Mouse (Mus musculus): ENCODE results near the gene Abcb9. TPM values are rescaled to one million over a fixed set of nuclear protein-coding genes. Genes with fewer than 3 reads are reported as not detected.
A peak's percentile ranks its signal among the peaks of the same experiment; 100 is the strongest.

Gene Abcb9
- 2.3 and 2.5 TPM in 2 replicates for polyA plus RNA-seq (2015; fragmentation: Nextera tagmentation; extraction: Ambion mirVana)

DNA sequence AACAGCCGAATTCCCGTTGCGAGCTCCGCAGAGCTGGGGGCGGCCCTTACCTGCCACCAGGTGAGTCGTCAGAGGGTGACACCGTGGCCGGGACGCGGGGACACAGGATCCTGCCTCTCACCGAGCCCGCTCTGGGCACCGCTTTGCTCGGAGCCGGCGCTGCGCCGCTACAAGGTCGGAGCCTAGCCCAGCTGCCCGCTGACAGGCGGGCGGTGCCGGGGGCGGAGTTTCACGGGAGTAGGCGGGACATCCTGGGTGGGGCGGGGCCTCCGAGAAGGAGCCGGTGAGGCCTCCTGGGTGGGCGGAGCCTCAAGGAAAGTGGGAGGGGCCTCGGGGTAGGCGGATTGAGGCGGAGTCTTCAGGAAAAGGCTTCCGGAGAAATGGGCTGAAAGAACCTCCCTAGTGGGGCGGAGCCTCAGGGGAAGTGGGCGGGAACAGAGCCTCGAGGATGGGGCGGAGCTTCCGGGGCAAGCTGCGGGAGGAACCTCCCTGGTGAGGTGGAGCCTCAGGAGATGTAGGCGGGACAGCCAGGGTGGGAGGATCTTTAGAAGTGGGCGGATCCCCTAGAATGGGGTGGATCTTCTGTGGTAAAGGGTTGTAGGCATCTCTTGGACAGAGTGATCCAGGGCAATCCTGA, at the start of gene Abcb9:
Gene Abcb9, minus strand, starts transcription at position 203 of the 637 bp plus-strand sequence.
- peaks cover 15% of the 10 kb centered on the region for H3K4me1 ChIP-seq (replicated peaks)
- no peaks in the 10 kb centered on the region for H3K36me3 ChIP-seq
- peak within 1 kb of the TSS; percentile 49 for H3K9ac ChIP-seq
- 0 out of 2 replicates have a peak, but pooled peaks cover 5% of the 10 kb centered on the region for H3K27me3 ChIP-seq (replicated peaks)
- ATAC-seq = peak; percentile 86
- no peaks in the 10 kb centered on the region for H3K9me3 ChIP-seq
- H3K4me3 ChIP-seq (replicated peaks) = peak within 1 kb of the TSS; percentile 47
- 0 out of 2 replicates have a peak within 1 kb of the TSS, but pooled peaks have one; percentile 17 for H3K27ac ChIP-seq
- peak within 1 kb of the TSS; percentile 94 for H3K4me2 ChIP-seq (replicated peaks)
- WGBS = under 1% methylated on average over 42 of the region's 42 CpGs

DNA sequence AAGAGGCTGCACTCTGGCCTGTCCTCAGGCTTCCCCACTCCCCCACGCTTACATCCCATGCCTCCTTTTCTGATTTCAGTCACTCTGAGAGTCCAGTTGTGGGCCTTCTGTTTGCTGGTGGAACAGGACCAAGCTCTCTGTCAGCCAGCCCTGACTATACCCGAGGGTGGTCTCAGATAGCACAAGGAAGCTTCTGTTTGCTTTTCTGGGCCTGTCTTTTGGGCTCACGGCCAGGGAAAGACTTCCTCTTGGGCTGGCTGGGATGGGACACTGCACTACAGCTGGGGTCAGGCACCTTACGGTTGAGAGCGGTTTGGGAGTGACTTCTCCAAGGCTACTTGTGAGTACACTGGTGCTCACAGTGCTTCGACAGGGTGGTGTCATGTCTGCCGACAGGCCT, 42.5 kb upstream of the Abcb9 start:
- Histone ChIP-seq H3K36me3 (peaks cover 10% of the 10 kb centered on the region), H3K4me3 (replicated peaks) (no peak overlapping the region), H3K27ac (no peak overlapping the region), H3K4me1 (replicated peaks) (no peaks in the 10 kb centered on the region), H3K4me2 (replicated peaks) (no peak overlapping the region), H3K9me3 (no peaks in the 10 kb centered on the region), H3K9ac (no peak overlapping the region), H3K27me3 (replicated peaks) (no peaks in the 10 kb centered on the region)
- ATAC-seq = no peak
- 59% methylated on average over 7 of the region's 7 CpGs for WGBS

DNA sequence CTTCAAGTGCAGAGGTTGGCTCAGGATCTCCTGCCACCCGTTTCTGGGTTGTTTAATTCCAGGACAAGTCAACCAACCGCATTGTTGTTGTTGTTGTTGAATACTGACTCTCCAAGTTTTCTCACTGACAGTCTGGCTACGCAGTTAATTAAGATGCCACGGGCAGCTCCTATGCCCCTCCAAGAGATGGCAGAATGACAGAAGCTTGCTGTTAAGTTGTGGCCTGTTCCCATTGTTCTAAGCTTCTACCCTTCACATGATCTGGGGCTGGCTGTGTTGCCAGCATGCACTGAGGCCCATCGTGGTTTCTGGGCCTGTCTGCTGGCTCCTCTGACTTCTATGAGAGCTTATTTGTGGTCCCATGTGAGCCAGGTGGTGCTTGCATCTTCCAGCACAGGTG, 38.7 kb upstream of the Abcb9 start:
- no peaks in the 10 kb centered on the region for H3K4me1 ChIP-seq (replicated peaks)
- no peak for ATAC-seq
- no peaks in the 10 kb centered on the region for H3K27me3 ChIP-seq (replicated peaks)
- H3K9me3 ChIP-seq = no peaks in the 10 kb centered on the region
- no peak overlapping the region for H3K4me3 ChIP-seq (replicated peaks)
- no peak overlapping the region for H3K27ac ChIP-seq
- no peak overlapping the region for H3K4me2 ChIP-seq (replicated peaks)
- no peak overlapping the region for H3K9ac ChIP-seq
- peaks cover 5% of the 10 kb centered on the region; the same call in 1 of the 2 replicates for H3K36me3 ChIP-seq
- WGBS = 83% methylated on average over 5 of the region's 5 CpGs

DNA sequence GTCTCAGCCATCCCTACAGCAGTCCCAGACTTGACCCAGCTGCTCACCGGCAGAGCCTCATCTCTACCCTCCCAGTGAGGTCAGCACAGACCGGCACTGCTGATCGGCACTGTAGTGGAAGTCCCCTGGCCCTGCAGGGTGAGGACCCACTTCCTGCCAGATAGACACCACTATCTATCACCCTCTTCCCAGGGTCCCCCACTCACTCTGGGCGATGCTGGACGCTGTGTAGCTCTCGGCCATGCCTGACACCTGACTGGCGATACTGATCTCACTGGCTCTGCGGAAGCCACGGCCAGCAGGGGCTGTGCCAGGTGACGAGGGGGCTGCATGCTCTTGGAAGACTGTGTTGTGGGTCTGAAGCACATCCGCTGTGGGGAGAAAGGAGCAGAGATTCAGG, 29.5 kb upstream of the Abcb9 start:
- H3K4me3 ChIP-seq (replicated peaks) = no peak overlapping the region
- H3K9me3 ChIP-seq = no peaks in the 10 kb centered on the region
- 90% methylated on average over 11 of the region's 11 CpGs for WGBS
- H3K27ac ChIP-seq = no peak overlapping the region
- no peaks in the 10 kb centered on the region for H3K4me1 ChIP-seq (replicated peaks)
- ATAC-seq = no peak
- H3K36me3 ChIP-seq = peaks cover 12% of the 10 kb centered on the region
- no peaks in the 10 kb centered on the region for H3K27me3 ChIP-seq (replicated peaks)
- H3K9ac ChIP-seq = no peak overlapping the region
- no peak overlapping the region for H3K4me2 ChIP-seq (replicated peaks)

DNA sequence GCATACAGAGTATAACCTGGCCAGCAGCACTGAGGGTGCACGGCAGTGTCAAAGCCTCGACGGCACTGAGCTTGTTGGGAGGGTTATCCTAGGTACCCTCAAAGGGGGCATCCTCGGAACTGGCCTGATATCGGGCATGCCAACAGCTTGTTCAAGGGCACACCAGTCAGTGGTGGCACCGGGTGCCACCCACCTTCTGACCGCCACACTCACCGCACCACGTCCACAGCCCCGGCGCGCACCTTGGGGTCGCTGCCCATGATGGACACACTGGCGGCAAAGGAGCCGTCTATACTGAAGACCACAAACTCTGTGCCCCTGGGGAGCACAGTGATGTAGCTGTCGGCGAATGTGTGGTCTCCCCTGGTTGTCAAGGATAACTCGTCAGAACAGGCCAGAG, 26.8 kb upstream of the Abcb9 start:
- Histone ChIP-seq H3K9me3 (no peaks in the 10 kb centered on the region), H3K4me3 (replicated peaks) (no peak overlapping the region), H3K9ac (no peak overlapping the region), H3K36me3 (peaks cover 33% of the 10 kb centered on the region), H3K27me3 (replicated peaks) (no peaks in the 10 kb centered on the region), H3K4me1 (replicated peaks) (peaks cover 4% of the 10 kb centered on the region), H3K4me2 (replicated peaks) (no peak overlapping the region), H3K27ac (no peak overlapping the region)
- ATAC-seq = no peak
- WGBS = 90% methylated on average over 18 of the region's 18 CpGs

DNA sequence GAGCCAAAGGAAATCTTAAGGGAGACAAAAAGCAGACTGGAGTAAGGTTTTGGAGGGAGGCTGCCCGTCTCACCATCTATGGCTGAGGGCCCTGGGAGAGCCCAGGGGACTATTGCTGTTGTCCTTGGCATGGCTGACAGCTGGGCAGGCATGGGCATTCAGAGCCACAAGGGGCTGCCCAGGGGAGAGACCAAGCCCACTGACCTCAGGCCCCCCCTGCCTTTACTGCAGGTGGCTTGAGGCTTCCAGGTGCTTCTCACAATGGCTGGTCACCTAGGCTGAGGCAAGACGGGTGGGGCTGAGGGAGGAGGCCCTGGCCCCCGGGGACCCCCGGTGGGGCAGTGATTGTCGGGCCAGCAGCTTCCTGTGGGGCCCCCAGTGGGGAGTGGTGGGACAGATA, 23.6 kb upstream of the Abcb9 start:
- Histone ChIP-seq H3K4me1 (replicated peaks) (peaks cover 13% of the 10 kb centered on the region), H3K27me3 (replicated peaks) (no peaks in the 10 kb centered on the region), H3K4me2 (replicated peaks) (no peak overlapping the region), H3K4me3 (replicated peaks) (no peak overlapping the region), H3K36me3 (peaks cover 39% of the 10 kb centered on the region), H3K27ac (no peak overlapping the region), H3K9ac (no peak overlapping the region), H3K9me3 (no peaks in the 10 kb centered on the region)
- WGBS = 67% methylated on average over 5 of the region's 5 CpGs
- ATAC-seq = no peak

DNA sequence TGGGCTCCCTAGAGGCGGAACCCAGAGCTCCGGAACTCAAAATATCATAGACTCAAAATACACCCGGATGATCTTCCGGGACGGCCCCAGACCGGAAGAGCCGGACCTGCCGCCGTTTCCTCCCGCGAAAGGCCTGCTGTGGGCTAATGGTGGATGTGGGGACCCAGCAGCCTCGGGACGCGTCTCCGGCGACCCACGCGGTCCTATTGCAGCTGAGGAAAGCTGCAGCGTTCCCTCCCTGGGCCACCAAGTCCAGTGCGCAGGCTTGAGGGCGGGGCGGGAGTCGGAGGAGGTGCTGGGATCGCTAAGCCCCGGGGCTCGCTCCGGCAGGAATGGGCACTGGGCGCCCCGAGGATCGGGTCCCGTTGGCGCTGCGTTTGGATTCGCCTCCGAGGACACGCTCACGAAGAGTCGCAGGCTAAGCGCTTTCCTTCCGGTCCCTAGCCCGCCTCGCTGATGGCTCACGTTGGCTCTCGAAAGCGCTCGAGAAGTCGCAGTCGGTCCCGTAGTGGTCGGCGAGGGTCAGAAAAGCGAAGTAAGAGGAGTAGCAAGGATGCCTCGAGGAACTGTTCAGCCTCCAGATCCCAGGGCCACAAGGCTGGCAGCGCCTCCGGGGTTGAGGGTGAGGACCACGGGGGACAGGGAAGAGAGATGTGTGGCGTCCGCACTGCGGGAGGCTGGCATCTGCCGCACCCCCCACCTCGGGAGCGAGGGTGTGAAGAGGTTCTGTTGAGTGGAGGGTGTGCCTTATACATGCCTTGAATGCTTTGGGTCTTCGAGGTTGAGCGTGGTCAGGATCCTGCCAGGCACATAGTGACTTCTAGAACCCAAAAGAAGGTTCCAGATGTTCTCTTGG, 20.6 kb upstream of the Abcb9 start, which contains the start of gene Arl6ip4:
Gene Arl6ip4, plus strand, starts transcription at position 100 of the 856 bp plus-strand sequence.
- peaks cover 25% of the 10 kb centered on the region for H3K4me1 ChIP-seq (replicated peaks)
- H3K4me2 ChIP-seq (replicated peaks) = peak within 1 kb of the TSS; percentile 91
- peak within 1 kb of the TSS; percentile 98 for H3K9ac ChIP-seq
- H3K36me3 ChIP-seq = peaks cover 35% of the 10 kb centered on the region
- H3K27me3 ChIP-seq (replicated peaks) = no peaks in the 10 kb centered on the region
- H3K27ac ChIP-seq = peak within 1 kb of the TSS; percentile 77
- under 1% methylated on average over 64 of the region's 64 CpGs for WGBS
- H3K4me3 ChIP-seq (replicated peaks) = peak within 1 kb of the TSS; percentile 76
- H3K9me3 ChIP-seq = no peaks in the 10 kb centered on the region
- peak; percentile 2; the same call in 1 of the 2 replicates for ATAC-seq

DNA sequence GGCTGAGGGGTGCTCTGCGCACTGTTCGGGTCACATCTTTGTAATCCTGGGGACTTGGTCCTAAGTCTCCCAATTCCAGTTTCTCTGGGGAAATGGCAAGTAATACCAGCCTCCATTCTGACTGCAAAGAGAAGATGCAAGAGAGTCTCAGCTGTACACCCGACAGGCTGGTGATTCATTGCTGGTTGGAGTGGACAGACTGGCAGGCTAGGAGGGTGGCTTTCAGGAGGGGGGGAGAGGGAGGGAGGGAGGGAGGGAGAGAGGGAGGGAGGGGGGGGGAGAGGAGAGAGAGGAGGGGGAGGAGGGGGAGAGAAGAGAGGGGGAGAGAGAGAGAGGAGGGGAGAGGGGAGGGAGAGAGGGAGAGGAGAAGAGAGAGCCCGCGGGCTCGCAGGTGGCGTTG, 19.9 kb upstream of the Abcb9 start:
- H3K4me2 ChIP-seq (replicated peaks) = peak overlapping the region; percentile 91
- peak overlapping the region; percentile 76 for H3K4me3 ChIP-seq (replicated peaks)
- peaks cover 31% of the 10 kb centered on the region for H3K36me3 ChIP-seq
- H3K9me3 ChIP-seq = no peaks in the 10 kb centered on the region
- peak overlapping the region; percentile 98 for H3K9ac ChIP-seq
- peaks cover 28% of the 10 kb centered on the region for H3K4me1 ChIP-seq (replicated peaks)
- no peak for ATAC-seq
- no peaks in the 10 kb centered on the region for H3K27me3 ChIP-seq (replicated peaks)
- H3K27ac ChIP-seq = peak overlapping the region; percentile 77
- WGBS = 22% methylated on average over 7 of the region's 7 CpGs

DNA sequence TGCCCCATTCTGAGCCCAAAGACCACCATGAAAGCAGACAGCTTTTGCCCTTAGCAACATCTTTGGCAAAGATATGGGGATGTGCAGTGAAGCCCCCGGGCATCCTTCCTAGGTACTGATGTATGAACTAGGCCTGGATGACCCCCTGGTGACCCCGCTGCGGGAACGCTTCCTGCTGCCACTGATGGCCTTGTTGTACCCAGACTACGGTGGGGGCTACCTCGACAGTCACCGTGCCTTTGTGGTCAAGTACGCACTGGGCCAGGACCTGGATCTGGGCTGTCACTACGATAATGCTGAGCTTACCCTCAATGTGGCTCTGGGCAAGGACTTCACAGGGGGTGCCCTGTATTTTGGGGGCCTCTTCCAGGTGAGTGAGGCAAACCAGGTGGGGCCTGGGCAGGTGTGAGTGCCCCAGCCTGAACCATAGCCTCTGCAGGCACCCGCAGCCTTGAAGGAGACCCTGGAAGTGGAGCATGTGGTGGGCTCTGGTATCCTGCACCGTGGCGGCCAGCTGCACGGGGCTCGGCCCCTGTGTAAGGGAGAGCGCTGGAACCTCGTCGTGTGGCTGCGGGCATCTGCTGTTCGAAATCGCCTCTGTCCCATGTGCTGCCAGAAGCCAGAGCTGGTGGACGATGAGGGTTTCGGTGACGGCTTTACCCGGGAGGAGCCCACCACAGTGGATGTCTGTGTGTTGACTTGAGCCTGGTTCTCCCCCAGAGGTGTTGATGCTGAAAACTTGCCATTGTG, 18.9 kb upstream of the Abcb9 start:
- Histone ChIP-seq H3K27me3 (replicated peaks) (no peaks in the 10 kb centered on the region), H3K9ac (no peak overlapping the region), H3K4me3 (replicated peaks) (no peak overlapping the region), H3K4me1 (replicated peaks) (peaks cover 28% of the 10 kb centered on the region), H3K4me2 (replicated peaks) (no peak overlapping the region), H3K36me3 (peaks cover 25% of the 10 kb centered on the region), H3K9me3 (no peaks in the 10 kb centered on the region), H3K27ac (no peak overlapping the region)
- no peak for ATAC-seq
- WGBS = 91% methylated on average over 24 of the region's 24 CpGs

DNA sequence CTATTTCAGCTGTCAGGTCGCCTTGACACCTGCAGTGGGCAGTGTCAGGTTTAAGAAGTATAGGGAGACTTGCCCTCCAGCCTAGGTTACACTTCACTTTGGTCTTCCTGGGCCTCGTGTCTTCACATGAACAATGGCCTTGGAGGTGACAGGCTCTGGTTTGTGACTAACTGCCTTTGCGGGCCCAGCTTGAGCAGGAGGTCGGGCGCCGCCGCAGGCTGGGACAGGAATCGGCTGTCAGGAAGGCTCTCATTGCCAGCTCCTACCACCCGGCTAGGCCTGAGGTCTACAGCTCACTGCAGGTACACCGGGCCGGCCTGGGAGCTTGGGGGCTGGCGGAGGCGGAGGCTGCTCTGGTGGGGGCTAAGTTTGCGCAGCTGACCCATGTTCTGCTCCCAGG, 17.4 kb upstream of the Abcb9 start:
- Histone ChIP-seq H3K4me2 (replicated peaks) (peak overlapping the region; percentile 78), H3K4me1 (replicated peaks) (peaks cover 28% of the 10 kb centered on the region), H3K4me3 (replicated peaks) (peak overlapping the region; percentile 90), H3K27ac (peak overlapping the region; percentile 78), H3K36me3 (peaks cover 12% of the 10 kb centered on the region), H3K9me3 (no peaks in the 10 kb centered on the region), H3K27me3 (replicated peaks) (no peaks in the 10 kb centered on the region), H3K9ac (peak overlapping the region; percentile 72)
- ATAC-seq = no peak
- WGBS = 14% methylated on average over 14 of the region's 14 CpGs

DNA sequence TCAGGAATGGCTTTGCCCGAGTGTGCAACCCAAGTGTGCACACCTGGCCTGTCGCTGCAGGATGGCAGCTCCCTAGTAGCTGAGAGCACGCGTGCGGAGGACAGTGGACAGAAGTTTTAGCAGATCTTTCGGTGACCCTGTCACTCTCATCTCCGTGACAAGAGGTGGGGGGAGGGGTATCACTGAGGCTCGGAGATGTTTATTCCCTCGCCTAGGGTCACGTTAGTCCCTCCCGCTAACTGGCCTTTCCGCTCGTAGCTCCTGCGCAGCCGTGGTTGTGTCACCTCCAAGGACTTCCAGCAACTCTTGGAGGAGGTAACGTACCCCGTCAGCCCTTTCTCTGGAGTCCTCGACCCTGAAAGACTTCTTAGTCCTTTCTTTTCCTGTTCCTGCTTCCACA, 16.9 kb upstream of the Abcb9 start:
- H3K9me3 ChIP-seq = no peaks in the 10 kb centered on the region
- peak overlapping the region; percentile 78 for H3K27ac ChIP-seq
- peaks cover 26% of the 10 kb centered on the region for H3K4me1 ChIP-seq (replicated peaks)
- peak overlapping the region; percentile 72 for H3K9ac ChIP-seq
- peak; percentile 4; the same call in 1 of the 2 replicates for ATAC-seq
- WGBS = 2% methylated on average over 18 of the region's 18 CpGs
- H3K27me3 ChIP-seq (replicated peaks) = no peaks in the 10 kb centered on the region
- H3K4me2 ChIP-seq (replicated peaks) = peak overlapping the region; percentile 78
- peak overlapping the region; percentile 90 for H3K4me3 ChIP-seq (replicated peaks)
- peaks cover 7% of the 10 kb centered on the region for H3K36me3 ChIP-seq

Measured in intestine, embryonic 15.5 days (tissue).